Mouse (Mus musculus): ENCODE results near the gene Samd4b.

Samd4b gene

GRCm38 (mm10) chr7:28587644-28588043 is 10.3 kb downstream of the Samd4b start:
- DNase-seq (ENCODE audit: low spot score), result no peak

- no peak for DNase-seq (ENCODE audit: low spot score)
Observed at GRCm38 (mm10) chr7:28586663-28587411, 11.1 kb downstream of the Samd4b start.

GRCm38 (mm10) chr7:28585001-28585400 is 12.9 kb downstream of the Samd4b start:
- DNase-seq (ENCODE audit: low spot score), result no peak

GRCm38 (mm10) chr7:28584468-28584867 is 13.5 kb downstream of the Samd4b start:
- no peak for DNase-seq (ENCODE audit: low spot score)

- no peak for DNase-seq (ENCODE audit: low spot score)
Observed at GRCm38 (mm10) chr7:28583570-28584344, 14.2 kb downstream of the Samd4b start.

- no peak for DNase-seq (ENCODE audit: low spot score)
Observed at GRCm38 (mm10) chr7:28582841-28583240, 15.1 kb downstream of the Samd4b start.

- no peak for DNase-seq (ENCODE audit: low spot score)
Observed at GRCm38 (mm10) chr7:28581721-28582120, 16.2 kb downstream of the Samd4b start.

GRCm38 (mm10) chr7:28579826-28580225 is 18.1 kb downstream of the Samd4b start:
- DNase-seq (ENCODE audit: low spot score), result no peak

- no peak for DNase-seq (ENCODE audit: low spot score)
Observed at GRCm38 (mm10) chr7:28578543-28579053, 19.3 kb downstream of the Samd4b start.

GRCm38 (mm10) chr7:28577826-28578542 is 20.0 kb downstream of the Samd4b start:
- DNase-seq (ENCODE audit: low spot score), result no peak

- no peak for DNase-seq (ENCODE audit: low spot score)
Observed at GRCm38 (mm10) chr7:28576271-28576914, 21.6 kb downstream of the Samd4b start.

GRCm38 (mm10) chr7:28575597-28575996 is 22.3 kb downstream of the Samd4b start:
- no peak for DNase-seq (ENCODE audit: low spot score)

- no peak for DNase-seq (ENCODE audit: low spot score)
Observed at GRCm38 (mm10) chr7:28573236-28573635, 24.7 kb downstream of the Samd4b start.

- DNase-seq (ENCODE audit: low spot score), result no peak
Observed at GRCm38 (mm10) chr7:28572689-28573088, 25.3 kb downstream of the Samd4b start.

GRCm38 (mm10) chr7:28570982-28571682 is 26.8 kb downstream of the Samd4b start:
- no peak for DNase-seq (ENCODE audit: low spot score)

- DNase-seq (ENCODE audit: low spot score), result no peak
Observed at GRCm38 (mm10) chr7:28570291-28570981, 27.5 kb downstream of the Samd4b start.

GRCm38 (mm10) chr7:28568253-28568652 is 29.7 kb downstream of the Samd4b start:
- peak; percentile 46 for DNase-seq (ENCODE audit: low spot score)

- no peak for DNase-seq (ENCODE audit: low spot score)
Observed at GRCm38 (mm10) chr7:28567539-28567938, 30.4 kb downstream of the Samd4b start.

GRCm38 (mm10) chr7:28565407-28565806 is 32.5 kb downstream of the Samd4b start:
- DNase-seq (ENCODE audit: low spot score), result no peak

- no peak for DNase-seq (ENCODE audit: low spot score)
Observed at GRCm38 (mm10) chr7:28562951-28563350, 35.0 kb downstream of the Samd4b start.

GRCm38 (mm10) chr7:28562371-28562770 is 35.6 kb downstream of the Samd4b start:
- DNase-seq (ENCODE audit: low spot score), result no peak

Data from left cerebral cortex, adult 11 months (tissue).